Mouse (Mus musculus) thymus, postnatal 25 days (tissue): ENCODE data around the gene C2cd4a.

Source experiments
- DNase-seq: peaks from one replicate; pipeline ENCODE4 v3.0.0; 2022

The C2cd4a gene

GRCm38 (mm10) chr9:67832046-67832605 lies at the start of gene C2cd4a:
C2cd4a (minus strand) TSS chr9:67832330.
- no peak for DNase-seq

GRCm38 (mm10) chr9:67878197-67878769 lies 46.2 kb upstream of the C2cd4a start:
- DNase-seq = no peak

GRCm38 (mm10) chr9:67877081-67877718 lies 45.1 kb upstream of the C2cd4a start:
- DNase-seq = no peak

GRCm38 (mm10) chr9:67875337-67875736 lies 43.2 kb upstream of the C2cd4a start:
- DNase-seq = peak; percentile 34

- no peak for DNase-seq
Observed at GRCm38 (mm10) chr9:67874522-67875222, 42.5 kb upstream of the C2cd4a start.

GRCm38 (mm10) chr9:67869691-67870450 lies 37.7 kb upstream of the C2cd4a start:
- DNase-seq = no peak

- no peak for DNase-seq
Observed at GRCm38 (mm10) chr9:67867411-67867810, 35.3 kb upstream of the C2cd4a start.

GRCm38 (mm10) chr9:67865411-67865810 lies 33.3 kb upstream of the C2cd4a start:
- no peak for DNase-seq

GRCm38 (mm10) chr9:67864011-67864410 lies 31.9 kb upstream of the C2cd4a start:
- no peak for DNase-seq

GRCm38 (mm10) chr9:67863332-67863731 lies 31.2 kb upstream of the C2cd4a start:
- DNase-seq = no peak

- DNase-seq = no peak
Observed at GRCm38 (mm10) chr9:67860273-67860672, 28.1 kb upstream of the C2cd4a start.

GRCm38 (mm10) chr9:67851150-67851549 lies 19.0 kb upstream of the C2cd4a start:
- peak; percentile 45 for DNase-seq

- DNase-seq = no peak
Observed at GRCm38 (mm10) chr9:67849846-67850245, 17.7 kb upstream of the C2cd4a start.

GRCm38 (mm10) chr9:67849397-67849796 lies 17.3 kb upstream of the C2cd4a start:
- DNase-seq = no peak

GRCm38 (mm10) chr9:67847606-67848005 lies 15.5 kb upstream of the C2cd4a start:
- no peak for DNase-seq

- DNase-seq = no peak
Observed at GRCm38 (mm10) chr9:67846089-67846488, 14.0 kb upstream of the C2cd4a start.

GRCm38 (mm10) chr9:67845648-67846047 lies 13.5 kb upstream of the C2cd4a start:
- DNase-seq = peak; percentile 69

- no peak for DNase-seq
Observed at GRCm38 (mm10) chr9:67845012-67845411, 12.9 kb upstream of the C2cd4a start.

GRCm38 (mm10) chr9:67842797-67843196 lies 10.7 kb upstream of the C2cd4a start:
- DNase-seq = no peak

- DNase-seq = peak; percentile 86
Observed at GRCm38 (mm10) chr9:67839981-67840859, 8.1 kb upstream of the C2cd4a start, which contains the start of gene Vps13c. Vps13c (plus strand) TSS chr9:67840396.

- no peak for DNase-seq
Observed at GRCm38 (mm10) chr9:67837311-67837710, 5.2 kb upstream of the C2cd4a start.

- DNase-seq = no peak
Observed at GRCm38 (mm10) chr9:67834535-67834934, 2.4 kb upstream of the C2cd4a start.
